14 mouse cellular contexts compared by ENCODE assay signal in genomic region chr12:55983128-55983527, GRCm38 (mm10).
DNase-seq lines count a peak whose midpoint lies in the region; ATAC-seq and TF ChIP-seq lines count a peak whose summit lies in the region.
"Had no signal": no experiment of that assay in that cellular context is flagged by ENCODE, and none has a peak within 500 bp of the region (broad histone marks: within the 10 kb centered on the region; RNA-seq: fewer than 3 reads in every experiment).

No protein-coding gene starts in this region.

- H3K9ac ChIP-seq in forebrain, embryonic 14.5 days (ENCODE audit: low read length), result no peak overlapping the region
- no peak overlapping the region for H3K9ac ChIP-seq in hindbrain, postnatal 0 days (replicated peaks; ENCODE audit: low read length)
- H3K9ac ChIP-seq in neural tube, embryonic 13.5 days, result peak overlapping the region; percentile 13; the same call in 1 of the 2 replicates
- H3K9ac ChIP-seq: embryonic facial prominence, embryonic 12.5 days; liver, embryonic 14.5 days had no signal

- H3K4me1 ChIP-seq in forebrain, embryonic 14.5 days (ENCODE audit: control insufficient read depth, insufficient read depth, low read length), result peaks cover 12% of the 10 kb centered on the region
- H3K4me1 ChIP-seq in hindbrain, embryonic 10.5 days (replicated peaks), result peaks cover 20% of the 10 kb centered on the region
- H3K4me1 ChIP-seq in hindbrain, postnatal 0 days (ENCODE audit: insufficient read depth, low read length), result no peaks in the 10 kb centered on the region
- peaks cover 14% of the 10 kb centered on the region for H3K4me1 ChIP-seq in neural tube, embryonic 13.5 days (replicated peaks)
- no peaks in the 10 kb centered on the region for H3K4me1 ChIP-seq in lung, adult 2 months (ENCODE audit: control insufficient read depth, insufficient read depth, low read length)
- H3K4me1 ChIP-seq: embryonic facial prominence, embryonic 12.5 days; heart, embryonic 10.5 days had no signal

- no peaks in the 10 kb centered on the region for H3K9me3 ChIP-seq in forebrain, embryonic 14.5 days (replicated peaks; ENCODE audit: control insufficient read depth, low read length)
- no peaks in the 10 kb centered on the region for H3K9me3 ChIP-seq in hindbrain, embryonic 10.5 days
- no peaks in the 10 kb centered on the region for H3K9me3 ChIP-seq in hindbrain, postnatal 0 days (ENCODE audit: low read length)
- no peaks in the 10 kb centered on the region for H3K9me3 ChIP-seq in neural tube, embryonic 13.5 days
- H3K9me3 ChIP-seq: embryonic facial prominence, embryonic 12.5 days; heart, embryonic 10.5 days had no signal

- no peak for DNase-seq in forebrain, embryonic 14.5 days (ENCODE audit: low spot score)
- DNase-seq in hindbrain, embryonic 10.5 days (ENCODE audit: low spot score), result no peak
- no peak for DNase-seq in hindbrain, postnatal 0 days (ENCODE audit: low spot score)
- DNase-seq in lung, adult 2 months, result no peak
- DNase-seq in spleen, postnatal 4 days (ENCODE audit: low spot score in 2 of 2), result no peak
- DNase-seq in cerebellum, postnatal 14 days, result no peak
- DNase-seq: cerebellum, adult 9-11 months; kidney, adult 11 months; right cerebral cortex, postnatal 4 days had no signal

- H3K4me3 ChIP-seq in forebrain, embryonic 14.5 days (ENCODE audit: low read depth, low read length), result no peak overlapping the region
- peak overlapping the region; percentile 9; the same call in 1 of the 2 replicates for H3K4me3 ChIP-seq in hindbrain, embryonic 10.5 days
- H3K4me3 ChIP-seq in hindbrain, postnatal 0 days (ENCODE audit: low read length), result no peak overlapping the region
- no peak overlapping the region for H3K4me3 ChIP-seq in neural tube, embryonic 13.5 days
- H3K4me3 ChIP-seq in lung, adult 2 months (replicated peaks; ENCODE audit: extremely low read depth, low read depth, low read length), result no peak overlapping the region
- H3K4me3 ChIP-seq: embryonic facial prominence, embryonic 12.5 days; heart, embryonic 10.5 days had no signal

- WGBS in forebrain, embryonic 14.5 days, result 31% methylated on average over 3 of the region's 3 CpGs
- WGBS in hindbrain, embryonic 10.5 days, result 53% methylated on average over 3 of the region's 3 CpGs
- 21% methylated on average over 3 of the region's 3 CpGs for WGBS in hindbrain, postnatal 0 days
- WGBS in neural tube, embryonic 13.5 days, result 28% methylated on average over 3 of the region's 3 CpGs
- WGBS in lung, adult 2 months, result 59% methylated on average over 3 of the region's 3 CpGs

- H3K27me3 ChIP-seq in forebrain, embryonic 14.5 days (replicated peaks; ENCODE audit: control insufficient read depth, insufficient read depth, low read length), result 0 out of 2 replicates have a peak, but pooled peaks cover 2% of the 10 kb centered on the region
- no peaks in the 10 kb centered on the region; the same call in 1 of the 2 replicates for H3K27me3 ChIP-seq in hindbrain, embryonic 10.5 days (ENCODE audit: insufficient read depth, poor library complexity, severe bottlenecking)
- no peaks in the 10 kb centered on the region for H3K27me3 ChIP-seq in hindbrain, postnatal 0 days (ENCODE audit: insufficient read depth, low read length)
- H3K27me3 ChIP-seq in neural tube, embryonic 13.5 days, result no peaks in the 10 kb centered on the region
- H3K27me3 ChIP-seq: embryonic facial prominence, embryonic 12.5 days had no signal

- TF ChIP-seq CTCF in hindbrain, postnatal 0 days (IDR thresholded peaks at IDR 0.05; ENCODE audit: low read depth), result no peak
- TF ChIP-seq CTCF in lung, adult 2 months (IDR thresholded peaks at IDR 0.05; ENCODE audit: insufficient read depth, low read length), result no peak

- ATAC-seq in forebrain, embryonic 14.5 days, result peak; percentile 59; the same call in 1 of the 2 replicates
- ATAC-seq in hindbrain, postnatal 0 days, result 0 out of 2 replicates have a peak, but pooled peaks have one; percentile 4
- peak; percentile 52; the same call in 1 of the 2 replicates for ATAC-seq in neural tube, embryonic 13.5 days (ENCODE audit: low read depth)

- no peaks in the 10 kb centered on the region for H3K36me3 ChIP-seq in forebrain, embryonic 14.5 days (ENCODE audit: control insufficient read depth, insufficient read depth, low read length)
- H3K36me3 ChIP-seq in hindbrain, embryonic 10.5 days, result no peaks in the 10 kb centered on the region
- H3K36me3 ChIP-seq in hindbrain, postnatal 0 days (ENCODE audit: insufficient read depth, low read length), result no peaks in the 10 kb centered on the region
- no peaks in the 10 kb centered on the region for H3K36me3 ChIP-seq in neural tube, embryonic 13.5 days
- H3K36me3 ChIP-seq: embryonic facial prominence, embryonic 12.5 days; heart, embryonic 10.5 days had no signal

- H3K4me2 ChIP-seq in forebrain, embryonic 14.5 days (ENCODE audit: low read length), result peak overlapping the region; percentile 39
- H3K4me2 ChIP-seq in hindbrain, postnatal 0 days (ENCODE audit: low read depth, low read length), result peak overlapping the region; percentile 42; the same call in 1 of the 2 replicates
- peak overlapping the region; percentile 40 for H3K4me2 ChIP-seq in neural tube, embryonic 13.5 days
- H3K4me2 ChIP-seq: embryonic facial prominence, embryonic 12.5 days had no signal

- H3K27ac ChIP-seq in forebrain, embryonic 14.5 days (ENCODE audit: low read depth, low read length), result peak overlapping the region; percentile 29; the same call in 1 of the 2 replicates
- no peak overlapping the region for H3K27ac ChIP-seq in hindbrain, embryonic 10.5 days
- H3K27ac ChIP-seq in hindbrain, postnatal 0 days, result no peak overlapping the region
- H3K27ac ChIP-seq in neural tube, embryonic 13.5 days (replicated peaks), result peak overlapping the region; percentile 65
- H3K27ac ChIP-seq: embryonic facial prominence, embryonic 12.5 days; heart, embryonic 10.5 days; kidney, postnatal 0 days; liver, embryonic 14.5 days had no signal

- TF ChIP-seq POLR2A in lung, adult 2 months (IDR thresholded peaks at IDR 0.05; ENCODE audit: borderline replicate concordance, extremely low read depth, low read depth, low read length), result no peak

Comparison
In these comparisons a context has a peak if more than half of its experiments do, and no peak if none do; other contexts are left out.
1. ATAC-seq: peak in every context shown above with its lines; median percentile 59 in forebrain, embryonic 14.5 days; 52 in neural tube, embryonic 13.5 days; 4 in hindbrain, postnatal 0 days.
2. H3K27ac ChIP-seq: peak in forebrain, embryonic 14.5 days (single experiment) and neural tube, embryonic 13.5 days (single experiment); none in hindbrain, embryonic 10.5 days (single experiment) and hindbrain, postnatal 0 days (single experiment).
3. Peak in every context shown above with its lines, with median percentiles within 50 percentile points of each other: H3K4me2 ChIP-seq.